Mouse (Mus musculus): ENCODE results near the gene Gm8257.
"Not testable (repeated sequence)": the region's sequence is repeated elsewhere in the genome, so short reads cannot be mapped to it uniquely, and the experiment has no call there.

The Gm8257 gene

GRCm38 (mm10) chr14:44706356-44706755 lies at the start of gene Gm8257:
TSS of gene Gm8257 (minus strand) at chr14:44706456.
- DNase-seq (ENCODE audit: low spot score): not testable (repeated sequence)

- no peak for DNase-seq (ENCODE audit: low spot score)
Observed at GRCm38 (mm10) chr14:44750240-44750639, 44.0 kb upstream of the Gm8257 start, which contains the start of gene Gm8267. TSS of gene Gm8267 (minus strand) at chr14:44750340.

GRCm38 (mm10) chr14:44742789-44743188 lies 36.5 kb upstream of the Gm8257 start:
- DNase-seq (ENCODE audit: low spot score): not testable (repeated sequence)

GRCm38 (mm10) chr14:44730711-44731110 lies 24.5 kb upstream of the Gm8257 start:
- DNase-seq (ENCODE audit: low spot score): not testable (repeated sequence)

GRCm38 (mm10) chr14:44627737-44628136 lies 78.5 kb downstream of the Gm8257 start, which contains the start of gene Gm5624:
TSS of gene Gm5624 (minus strand) at chr14:44627938.
- DNase-seq (ENCODE audit: low spot score): not testable (repeated sequence)

All from embryo, embryonic 10.5 days (tissue).